Mouse (Mus musculus): ENCODE data around the gene Tpm1.

DNA sequence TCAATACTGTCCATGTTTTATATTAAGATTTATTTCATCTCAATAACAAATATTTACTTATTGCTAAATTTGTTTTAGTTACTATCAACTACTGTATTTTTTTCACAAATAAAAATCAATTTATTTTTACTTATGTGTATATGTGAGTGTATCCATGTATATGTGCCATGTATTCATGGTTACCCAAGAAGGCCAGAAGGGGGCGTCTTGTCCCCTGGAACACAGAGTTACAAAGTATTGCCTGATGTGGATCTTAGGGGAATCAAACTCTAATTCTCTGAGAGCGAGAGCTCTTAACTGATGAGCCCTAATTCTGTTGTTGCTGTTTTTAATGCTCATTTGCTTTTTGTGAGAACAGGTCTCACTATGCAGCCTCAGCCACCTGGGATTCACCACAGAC is 45.2 kb upstream of the Tpm1 start:
- TF ChIP-seq CTCF (IDR thresholded peaks at IDR 0.05; ENCODE audit: borderline replicate concordance, insufficient read depth, low read length): no peak
- TF ChIP-seq POLR2A (IDR thresholded peaks at IDR 0.05; ENCODE audit: low read depth, low read length): no peak
